Mouse (Mus musculus) limb, embryonic 14.5 days (tissue): ENCODE data around the gene Pdcd4. TPM values are rescaled to one million over a fixed set of nuclear protein-coding genes. Genes with fewer than 3 reads are reported as not detected.

Experiments used
- ATAC-seq: fragments of 200-750 bp; cut with Nextera tagmentation; 2 replicates; pipeline ENCODE4 v1.8.0; 2017; ENCODE audit warnings: low read depth, moderate number of reproducible peaks, moderate TSS enrichment; ENCODE audit not compliant: low FRiP score
- DNase-seq: peaks from one replicate; pipeline ENCODE4 v3.0.0-alpha.2; 2015; ENCODE audit warnings: low spot score
- H3K27ac ChIP-seq: fragments of 300-500 bp; sonication (generic); replicated peaks from 2 replicates; pipeline ENCODE4 v1.5.1; 2014; ENCODE audit warnings: low read depth, mild to moderate bottlenecking, low read length, moderate library complexity, mixed read lengths
- H3K27me3 ChIP-seq: fragments of 300-500 bp; sonication (generic); 2 replicates; pipeline ENCODE4 v1.6.1; 2014; ENCODE audit warnings: low read length, mixed read lengths; ENCODE audit not compliant: control insufficient read depth, insufficient read depth
- H3K36me3 ChIP-seq: fragments of 300-500 bp; sonication (generic); 2 replicates; pipeline ENCODE4 v1.6.1; 2014; ENCODE audit warnings: mild to moderate bottlenecking, low read length, moderate library complexity, mixed read lengths; ENCODE audit not compliant: control insufficient read depth, insufficient read depth
- H3K4me1 ChIP-seq: fragments of 300-500 bp; sonication (generic); 2 replicates; pipeline ENCODE4 v1.6.1; 2014; ENCODE audit warnings: antibody characterized with exemption, low read length, mixed read lengths; ENCODE audit not compliant: control insufficient read depth, insufficient read depth
- H3K4me2 ChIP-seq: fragments of 300-500 bp; sonication (generic); replicated peaks from 2 replicates; pipeline ENCODE4 v1.6.1; 2014; ENCODE audit warnings: low read depth, mild to moderate bottlenecking, low read length, moderate library complexity; ENCODE audit not compliant: severe bottlenecking
- H3K4me3 ChIP-seq: fragments of 300-500 bp; sonication (generic); replicated peaks from 2 replicates; pipeline ENCODE4 v1.5.1; 2014; ENCODE audit warnings: low read length
- H3K9ac ChIP-seq: fragments of 300-500 bp; sonication (generic); 2 replicates; pipeline ENCODE4 v1.6.1; 2014; ENCODE audit warnings: mild to moderate bottlenecking, low read depth, low read length, moderate library complexity; ENCODE audit not compliant: severe bottlenecking
- H3K9me3 ChIP-seq: fragments of 300-500 bp; sonication (generic); 2 replicates; pipeline ENCODE4 v1.6.1; 2016; ENCODE audit warnings: low read length; ENCODE audit not compliant: control insufficient read depth
- POLR2A ChIP-seq: fragments of 200-500 bp; IDR thresholded peaks from 2 replicates; pipeline ENCODE4 v1.8.0; 2012; ENCODE audit warnings: inconsistent platforms, mild to moderate bottlenecking, moderate library complexity, borderline replicate concordance; ENCODE audit not compliant: insufficient read depth, insufficient read length; ENCODE audit errors: extremely low read depth
- WGBS: fragments of 180-500 bp; shearing (Covaris S2); extraction: QIAGEN DNeasy Blood & Tissue Kit; methylation state at CpG from one replicate; pipeline ENCODE4 v1.1.7; 2014; 5-methylcytosine and 5-hydroxymethylcytosine counted together
- polyA plus RNA-seq, 2 experiments: library from polyadenylated mRNA; depleted of rRNA in 1 of 2; stranded (reverse) in 1 of 2; unstranded in 1 of 2; fragments of >200 nt; fragmentation: Nextera tagmentation in 1 of 2; extraction: Ambion mirVana in 1 of 2; gene quantifications; 2 replicates each; pipeline versions ENCODE4 v1.2.1 to v1.2.3; 2012 to 2014

The Pdcd4 gene
- polyA plus RNA-seq, 2 experiments = 43.3 to 96.4 TPM

DNA sequence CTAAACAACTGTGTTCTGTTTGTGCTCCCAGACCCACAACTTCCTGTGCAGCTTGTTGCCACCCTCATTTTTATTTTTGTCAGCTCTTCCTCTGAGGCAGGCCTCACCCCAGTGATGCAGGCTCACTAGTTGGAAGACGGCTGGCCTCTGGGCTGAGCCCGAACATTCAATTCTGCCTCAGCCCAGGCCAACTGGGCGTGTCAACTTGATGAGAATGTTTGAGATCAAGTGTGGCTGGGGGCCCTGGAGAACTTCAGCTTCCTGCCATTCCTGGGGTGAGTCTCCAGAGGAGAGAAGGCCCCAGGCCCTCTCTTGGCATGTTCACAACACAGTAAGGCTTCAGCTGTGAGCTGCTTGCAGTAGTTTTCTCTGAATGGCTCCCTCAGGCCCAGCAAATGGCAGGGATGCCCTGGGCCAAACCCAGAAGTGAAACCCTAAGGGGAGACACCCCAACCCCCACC lies 1.7 kb downstream of the Pdcd4 start:
- Histone ChIP-seq H3K36me3 (no peaks in the 10 kb centered on the region), H3K4me2 (0 out of 2 replicates have a peak overlapping the region, but pooled peaks have one; percentile 3), H3K9me3 (no peaks in the 10 kb centered on the region), H3K4me1 (peaks cover 56% of the 10 kb centered on the region), H3K27me3 (no peaks in the 10 kb centered on the region), H3K27ac (peak overlapping the region; percentile 88), H3K4me3 (no peak overlapping the region), H3K9ac (no peak overlapping the region)
- no peak for DNase-seq
- ATAC-seq = no peak
- 50% methylated on average over 3 of the region's 3 CpGs for WGBS
- TF ChIP-seq POLR2A = no peak

DNA sequence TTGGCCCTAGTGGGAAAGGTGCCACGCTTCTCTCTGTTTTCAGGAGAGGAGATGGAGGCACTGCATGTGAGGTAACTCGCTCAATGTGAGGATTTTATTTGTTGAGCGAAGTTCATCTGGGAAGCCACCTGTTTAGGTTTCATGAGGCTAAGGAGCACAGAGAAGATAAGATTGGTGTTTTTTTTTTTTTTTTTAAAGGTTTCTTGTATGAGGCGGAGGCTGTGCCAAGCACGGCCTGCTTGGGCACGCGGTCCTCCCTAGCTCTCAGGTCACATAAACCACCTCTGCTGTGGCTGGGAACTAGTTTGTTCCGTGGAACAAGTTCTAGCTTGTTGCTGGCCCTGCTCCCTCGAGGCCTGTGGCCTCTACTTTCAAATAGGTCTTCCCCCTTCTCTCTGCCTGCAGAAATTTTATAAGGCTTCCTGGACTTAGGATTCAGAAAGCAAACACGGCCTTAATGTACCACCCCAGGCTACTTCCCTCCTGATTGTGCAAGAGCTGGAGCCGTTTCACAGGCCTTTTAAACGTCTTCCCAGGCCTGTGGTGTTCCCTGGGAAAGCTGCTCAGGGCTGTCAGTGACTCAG lies 2.6 kb downstream of the Pdcd4 start:
- H3K4me3 ChIP-seq = no peak overlapping the region
- WGBS = 35% methylated on average over 12 of the region's 12 CpGs
- no peaks in the 10 kb centered on the region for H3K36me3 ChIP-seq
- 0 out of 2 replicates have a peak, but pooled peaks have one; percentile 34 for ATAC-seq
- no peak overlapping the region for H3K9ac ChIP-seq
- no peak for DNase-seq
- H3K27ac ChIP-seq = peak overlapping the region; percentile 88
- no peak for TF ChIP-seq POLR2A
- H3K4me1 ChIP-seq = peaks cover 56% of the 10 kb centered on the region
- no peak overlapping the region for H3K4me2 ChIP-seq
- H3K9me3 ChIP-seq = no peaks in the 10 kb centered on the region
- H3K27me3 ChIP-seq = no peaks in the 10 kb centered on the region

DNA sequence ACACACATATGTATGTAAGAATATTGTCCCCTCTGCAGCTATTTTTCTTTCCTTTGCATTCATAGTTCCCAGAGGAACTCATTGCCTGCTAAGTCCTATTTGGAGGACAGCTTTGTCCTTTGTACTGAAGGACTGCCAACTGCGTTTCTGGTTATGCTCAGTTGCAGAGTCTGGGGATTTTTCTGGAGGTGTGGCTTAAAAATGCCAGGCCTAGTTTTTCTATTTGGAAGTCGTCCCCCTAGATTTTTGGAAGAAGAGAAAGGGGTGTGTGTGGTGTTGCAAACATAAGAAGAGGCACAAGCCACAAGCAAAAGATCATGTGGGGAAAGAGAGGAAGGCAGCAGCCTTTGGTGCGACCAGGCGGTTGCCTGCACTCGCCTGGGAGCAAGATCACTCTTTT lies 6.0 kb downstream of the Pdcd4 start:
- H3K4me1 ChIP-seq = peaks cover 46% of the 10 kb centered on the region
- no peak for TF ChIP-seq POLR2A

DNA sequence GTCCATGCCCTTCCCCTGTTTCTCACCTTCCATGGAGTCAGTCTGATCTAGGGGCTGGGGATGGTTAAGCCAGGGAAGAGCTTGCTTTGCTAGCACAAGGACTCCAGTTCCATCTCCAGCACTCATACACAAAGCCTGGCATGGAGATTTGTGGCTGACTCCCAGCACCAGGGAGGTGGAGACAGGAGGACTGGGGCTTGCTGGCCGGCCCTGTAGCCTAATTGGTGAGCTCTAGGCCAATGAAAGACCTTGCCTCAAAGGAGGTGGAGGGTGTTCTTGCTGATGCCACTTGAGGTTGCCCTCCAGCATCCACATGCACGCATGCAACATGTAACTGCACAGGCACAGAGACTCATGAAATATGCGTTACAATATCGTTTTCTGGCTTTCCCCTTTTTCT lies 6.5 kb downstream of the Pdcd4 start:
- TF ChIP-seq POLR2A = no peak
- DNase-seq = no peak
- no peak overlapping the region for H3K27ac ChIP-seq

More for the DNA sequence above, 6.0 kb downstream of the Pdcd4 start:
- no peak overlapping the region for H3K4me3 ChIP-seq
- ATAC-seq = no peak
- 71% methylated on average over 5 of the region's 5 CpGs for WGBS
- no peaks in the 10 kb centered on the region for H3K36me3 ChIP-seq
- no peak for DNase-seq
- H3K9me3 ChIP-seq = no peaks in the 10 kb centered on the region
- no peaks in the 10 kb centered on the region for H3K27me3 ChIP-seq
- no peak overlapping the region for H3K9ac ChIP-seq
- H3K27ac ChIP-seq = no peak overlapping the region
- no peak overlapping the region for H3K4me2 ChIP-seq

DNA sequence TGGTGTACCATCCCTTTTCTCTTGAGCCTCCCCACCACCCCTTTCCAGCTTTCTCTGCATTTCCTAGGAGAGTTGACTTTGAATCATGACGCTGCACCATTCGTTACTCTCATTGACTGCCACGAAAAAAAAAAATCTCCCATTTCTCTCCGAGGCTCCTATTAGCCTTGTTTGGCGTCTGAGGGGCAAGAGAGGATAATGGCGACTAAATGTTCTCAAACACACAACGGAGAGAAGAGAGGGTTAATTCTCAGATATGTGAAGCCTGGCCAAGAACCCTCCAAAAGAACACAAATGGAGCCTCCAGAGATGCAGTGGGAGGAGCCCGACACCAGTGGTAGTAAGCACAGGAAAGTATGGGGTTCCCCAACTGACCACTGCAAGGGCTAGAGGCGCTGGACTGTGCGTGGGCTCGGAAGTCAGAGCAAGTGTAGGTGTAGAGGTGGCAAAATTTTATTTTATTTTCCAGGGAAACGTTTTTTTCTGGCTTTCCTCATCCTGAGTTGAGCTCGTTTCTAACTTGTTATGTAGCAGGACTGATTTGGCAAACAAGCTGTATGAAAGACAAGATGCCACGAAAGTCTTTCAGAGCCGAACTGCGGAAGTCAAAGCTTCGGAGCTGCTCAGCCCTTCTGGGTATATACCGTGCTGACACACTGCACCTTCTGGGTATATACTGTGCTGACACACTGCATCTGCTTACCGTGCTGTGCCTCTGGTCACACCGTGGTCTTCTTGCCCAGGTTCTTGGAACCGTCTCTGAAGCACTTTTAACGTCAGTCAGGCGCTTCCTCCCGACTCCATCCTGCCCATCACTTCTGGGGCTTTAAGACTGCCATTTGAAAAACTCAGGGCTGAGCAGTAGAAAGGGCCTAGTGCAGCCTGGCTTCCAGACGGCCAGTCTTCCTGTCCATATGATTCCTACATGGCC lies 7.2 kb downstream of the Pdcd4 start:
- H3K36me3 ChIP-seq = no peaks in the 10 kb centered on the region
- H3K4me1 ChIP-seq = peaks cover 34% of the 10 kb centered on the region
- H3K27ac ChIP-seq = no peak overlapping the region

More for the DNA sequence above, 6.5 kb downstream of the Pdcd4 start:
- H3K4me1 ChIP-seq = peaks cover 41% of the 10 kb centered on the region
- H3K27me3 ChIP-seq = no peaks in the 10 kb centered on the region
- H3K4me2 ChIP-seq = no peak overlapping the region
- no peak for ATAC-seq
- H3K9ac ChIP-seq = no peak overlapping the region
- H3K4me3 ChIP-seq = no peak overlapping the region
- 79% methylated on average over 4 of the region's 4 CpGs for WGBS
- no peaks in the 10 kb centered on the region for H3K36me3 ChIP-seq
- H3K9me3 ChIP-seq = no peaks in the 10 kb centered on the region

More for the DNA sequence above, 7.2 kb downstream of the Pdcd4 start:
- no peak for TF ChIP-seq POLR2A
- H3K4me2 ChIP-seq = no peak overlapping the region
- no peaks in the 10 kb centered on the region for H3K9me3 ChIP-seq
- no peak overlapping the region for H3K9ac ChIP-seq
- 80% methylated on average over 25 of the region's 25 CpGs for WGBS
- H3K4me3 ChIP-seq = no peak overlapping the region
- DNase-seq = no peak
- H3K27me3 ChIP-seq = no peaks in the 10 kb centered on the region
- ATAC-seq = no peak
